Mouse (Mus musculus) liver, postnatal 0 days (tissue): Measurements from ENCODE around the gene Cldn16.

Source experiments
- CTCF ChIP-seq: sonication (generic); IDR thresholded peaks from 2 replicates; pipeline ENCODE4 v1.5.1; 2016; ENCODE audit warnings: antibody characterized with exemption, low read depth
- EP300 ChIP-seq: IDR thresholded peaks from 2 replicates; pipeline ENCODE4 v1.6.1; 2016; ENCODE audit warnings: antibody characterized with exemption, low read depth, mild to moderate bottlenecking

DNA sequence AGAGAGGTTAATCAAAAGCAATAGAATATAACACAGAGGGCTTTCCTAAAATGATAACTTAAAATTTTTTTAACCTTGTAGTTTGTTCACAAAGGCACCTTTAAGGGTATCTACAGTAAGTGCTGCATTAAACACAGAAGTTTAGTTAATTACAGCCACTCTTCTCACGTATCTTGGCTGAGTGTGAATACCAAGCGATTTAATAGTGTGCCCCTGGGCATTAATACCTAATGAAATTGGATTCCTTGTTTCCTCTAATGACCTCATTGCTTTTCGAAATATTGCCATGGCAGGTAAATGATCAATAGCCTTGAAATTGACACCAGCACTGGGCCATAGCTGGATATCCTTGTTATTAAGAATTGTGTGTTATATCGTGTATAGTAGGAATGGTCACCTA is 8.3 kb downstream of the Cldn16 start:
- TF ChIP-seq CTCF (no peak), EP300 (no peak)
